Mouse (Mus musculus): ENCODE data around the gene Kmt5c. TPM values are rescaled to one million over a fixed set of nuclear protein-coding genes. Genes with fewer than 3 reads are reported as not detected.
A peak's percentile ranks its signal among the peaks of the same experiment; 100 is the strongest.

The Kmt5c gene
- polyA plus RNA-seq (2014; fragmentation: Nextera tagmentation; extraction: Ambion mirVana) = 88.1 and 89.4 TPM in 2 replicates

GRCm38 (mm10) chr7:4739544-4740275 lies at the start of gene Kmt5c:
TSS of gene Kmt5c (plus strand) at chr7:4740115.
- DNase-seq (ENCODE audit: low spot score) (peak; percentile 95), ATAC-seq (replicated peaks; ENCODE audit: low FRiP score) (peak; percentile 97)
- Histone ChIP-seq H3K9ac (ENCODE audit: low read length) (peak within 1 kb of the TSS; percentile 89), H3K36me3 (ENCODE audit: control insufficient read depth, insufficient read depth, low read length) (no peaks in the 10 kb centered on the region), H3K27ac (ENCODE audit: low read depth, low read length) (peak within 1 kb of the TSS; percentile 86), H3K4me1 (replicated peaks; ENCODE audit: control insufficient read depth, insufficient read depth, low read length) (peaks cover 11% of the 10 kb centered on the region), H3K27me3 (ENCODE audit: control insufficient read depth, insufficient read depth, low read length) (no peaks in the 10 kb centered on the region), H3K4me3 (ENCODE audit: low read depth, low read length) (peak within 1 kb of the TSS; percentile 76), H3K4me2 (ENCODE audit: low read depth, low read length, severe bottlenecking) (peak within 1 kb of the TSS; percentile 92), H3K9me3 (ENCODE audit: control insufficient read depth, low read length) (no peaks in the 10 kb centered on the region)
- under 1% methylated on average over 44 of the region's 44 CpGs for WGBS

- Histone ChIP-seq H3K4me3 (ENCODE audit: low read depth, low read length) (peak within 1 kb of the TSS; percentile 99), H3K4me2 (ENCODE audit: low read depth, low read length, severe bottlenecking) (peak within 1 kb of the TSS; percentile 85), H3K36me3 (ENCODE audit: control insufficient read depth, insufficient read depth, low read length) (no peaks in the 10 kb centered on the region; the same call in 1 of the 2 replicates), H3K27ac (ENCODE audit: low read depth, low read length) (peak within 1 kb of the TSS; percentile 92), H3K4me1 (replicated peaks; ENCODE audit: control insufficient read depth, insufficient read depth, low read length) (peaks cover 4% of the 10 kb centered on the region; the same call in 1 of the 2 replicates), H3K9ac (ENCODE audit: low read length) (peak within 1 kb of the TSS; percentile 100), H3K27me3 (ENCODE audit: control insufficient read depth, insufficient read depth, low read length) (no peaks in the 10 kb centered on the region), H3K9me3 (ENCODE audit: control insufficient read depth, low read length) (no peaks in the 10 kb centered on the region)
- peak; percentile 96 for DNase-seq (ENCODE audit: low spot score)
- peak; percentile 89 for ATAC-seq (replicated peaks; ENCODE audit: low FRiP score)
- WGBS = under 1% methylated on average over 9 of the region's 18 CpGs
Observed at GRCm38 (mm10) chr7:4690387-4690786, 49.5 kb upstream of the Kmt5c start, which contains the start of gene Brsk1. TSS of gene Brsk1 (plus strand) at chr7:4690604.

- Histone ChIP-seq H3K4me3 (ENCODE audit: low read depth, low read length) (peak overlapping the region; percentile 99), H3K27me3 (ENCODE audit: control insufficient read depth, insufficient read depth, low read length) (no peaks in the 10 kb centered on the region), H3K9me3 (ENCODE audit: control insufficient read depth, low read length) (no peaks in the 10 kb centered on the region), H3K9ac (ENCODE audit: low read length) (peak overlapping the region; percentile 100), H3K4me1 (replicated peaks; ENCODE audit: control insufficient read depth, insufficient read depth, low read length) (peaks cover 4% of the 10 kb centered on the region; the same call in 1 of the 2 replicates), H3K4me2 (ENCODE audit: low read depth, low read length, severe bottlenecking) (peak overlapping the region; percentile 85), H3K36me3 (ENCODE audit: control insufficient read depth, insufficient read depth, low read length) (peaks cover 2% of the 10 kb centered on the region; the same call in 1 of the 2 replicates), H3K27ac (ENCODE audit: low read depth, low read length) (peak overlapping the region; percentile 92)
- ATAC-seq (replicated peaks; ENCODE audit: low FRiP score) (peak; percentile 74), DNase-seq (ENCODE audit: low spot score) (peak; percentile 61)
- WGBS = 6% methylated on average over 17 of the region's 35 CpGs
Observed at GRCm38 (mm10) chr7:4690951-4691653, 48.8 kb upstream of the Kmt5c start.

GRCm38 (mm10) chr7:4693004-4693403 lies 46.9 kb upstream of the Kmt5c start:
- H3K27me3 ChIP-seq (ENCODE audit: control insufficient read depth, insufficient read depth, low read length) = no peaks in the 10 kb centered on the region
- no peak overlapping the region for H3K4me2 ChIP-seq (ENCODE audit: low read depth, low read length, severe bottlenecking)
- H3K36me3 ChIP-seq (ENCODE audit: control insufficient read depth, insufficient read depth, low read length) = peaks cover 2% of the 10 kb centered on the region; the same call in 1 of the 2 replicates
- no peak overlapping the region for H3K9ac ChIP-seq (ENCODE audit: low read length)
- no peaks in the 10 kb centered on the region for H3K9me3 ChIP-seq (ENCODE audit: control insufficient read depth, low read length)
- 84% methylated on average over 6 of the region's 6 CpGs for WGBS
- ATAC-seq (replicated peaks; ENCODE audit: low FRiP score) (no peak), DNase-seq (ENCODE audit: low spot score) (no peak)
- H3K4me3 ChIP-seq (ENCODE audit: low read depth, low read length) = no peak overlapping the region
- no peak overlapping the region for H3K27ac ChIP-seq (ENCODE audit: low read depth, low read length)
- H3K4me1 ChIP-seq (replicated peaks; ENCODE audit: control insufficient read depth, insufficient read depth, low read length) = peaks cover 4% of the 10 kb centered on the region; the same call in 1 of the 2 replicates

GRCm38 (mm10) chr7:4702334-4702733 lies 37.6 kb upstream of the Kmt5c start:
- DNase-seq (ENCODE audit: low spot score) = no peak
- H3K27ac ChIP-seq (ENCODE audit: low read depth, low read length) = no peak overlapping the region
- H3K9ac ChIP-seq (ENCODE audit: low read length) = no peak overlapping the region
- H3K27me3 ChIP-seq (ENCODE audit: control insufficient read depth, insufficient read depth, low read length) = no peaks in the 10 kb centered on the region
- 51% methylated on average over 8 of the region's 8 CpGs for WGBS
- no peaks in the 10 kb centered on the region for H3K4me1 ChIP-seq (replicated peaks; ENCODE audit: control insufficient read depth, insufficient read depth, low read length)
- no peak overlapping the region for H3K4me2 ChIP-seq (ENCODE audit: low read depth, low read length, severe bottlenecking)
- H3K4me3 ChIP-seq (ENCODE audit: low read depth, low read length) = no peak overlapping the region
- peaks cover 6% of the 10 kb centered on the region; the same call in 1 of the 2 replicates for H3K36me3 ChIP-seq (ENCODE audit: control insufficient read depth, insufficient read depth, low read length)
- no peaks in the 10 kb centered on the region for H3K9me3 ChIP-seq (ENCODE audit: control insufficient read depth, low read length)
- ATAC-seq (replicated peaks; ENCODE audit: low FRiP score) = no peak

GRCm38 (mm10) chr7:4703195-4703594 lies 36.7 kb upstream of the Kmt5c start:
- no peak overlapping the region for H3K4me2 ChIP-seq (ENCODE audit: low read depth, low read length, severe bottlenecking)
- H3K4me3 ChIP-seq (ENCODE audit: low read depth, low read length) = no peak overlapping the region
- no peak for DNase-seq (ENCODE audit: low spot score)
- no peaks in the 10 kb centered on the region for H3K27me3 ChIP-seq (ENCODE audit: control insufficient read depth, insufficient read depth, low read length)
- no peaks in the 10 kb centered on the region for H3K9me3 ChIP-seq (ENCODE audit: control insufficient read depth, low read length)
- no peak overlapping the region for H3K9ac ChIP-seq (ENCODE audit: low read length)
- H3K27ac ChIP-seq (ENCODE audit: low read depth, low read length) = no peak overlapping the region
- ATAC-seq (replicated peaks; ENCODE audit: low FRiP score) = no peak
- 96% methylated on average over 7 of the region's 7 CpGs for WGBS
- H3K4me1 ChIP-seq (replicated peaks; ENCODE audit: control insufficient read depth, insufficient read depth, low read length) = no peaks in the 10 kb centered on the region
- H3K36me3 ChIP-seq (ENCODE audit: control insufficient read depth, insufficient read depth, low read length) = peaks cover 10% of the 10 kb centered on the region; the same call in 1 of the 2 replicates

- Histone ChIP-seq H3K4me3 (ENCODE audit: low read depth, low read length) (no peak overlapping the region), H3K4me1 (replicated peaks; ENCODE audit: control insufficient read depth, insufficient read depth, low read length) (no peaks in the 10 kb centered on the region), H3K27me3 (ENCODE audit: control insufficient read depth, insufficient read depth, low read length) (no peaks in the 10 kb centered on the region), H3K9ac (ENCODE audit: low read length) (peak overlapping the region; percentile 4; the same call in 1 of the 2 replicates), H3K9me3 (ENCODE audit: control insufficient read depth, low read length) (no peaks in the 10 kb centered on the region), H3K36me3 (ENCODE audit: control insufficient read depth, insufficient read depth, low read length) (peaks cover 12% of the 10 kb centered on the region; the same call in 1 of the 2 replicates), H3K4me2 (ENCODE audit: low read depth, low read length, severe bottlenecking) (no peak overlapping the region), H3K27ac (ENCODE audit: low read depth, low read length) (no peak overlapping the region)
- DNase-seq (ENCODE audit: low spot score) (peak; percentile 75), ATAC-seq (replicated peaks; ENCODE audit: low FRiP score) (no peak)
- 30% methylated on average over 18 of the region's 18 CpGs for WGBS
Observed at GRCm38 (mm10) chr7:4705098-4705497, 34.8 kb upstream of the Kmt5c start.

- Histone ChIP-seq H3K4me3 (ENCODE audit: low read depth, low read length) (no peak overlapping the region), H3K36me3 (ENCODE audit: control insufficient read depth, insufficient read depth, low read length) (peaks cover 14% of the 10 kb centered on the region; the same call in 1 of the 2 replicates), H3K9ac (ENCODE audit: low read length) (no peak overlapping the region), H3K4me1 (replicated peaks; ENCODE audit: control insufficient read depth, insufficient read depth, low read length) (no peaks in the 10 kb centered on the region), H3K4me2 (ENCODE audit: low read depth, low read length, severe bottlenecking) (no peak overlapping the region), H3K27ac (ENCODE audit: low read depth, low read length) (no peak overlapping the region), H3K27me3 (ENCODE audit: control insufficient read depth, insufficient read depth, low read length) (no peaks in the 10 kb centered on the region), H3K9me3 (ENCODE audit: control insufficient read depth, low read length) (no peaks in the 10 kb centered on the region)
- 86% methylated on average over 3 of the region's 3 CpGs for WGBS
- DNase-seq (ENCODE audit: low spot score) (no peak), ATAC-seq (replicated peaks; ENCODE audit: low FRiP score) (no peak)
Observed at GRCm38 (mm10) chr7:4712594-4712993, 27.3 kb upstream of the Kmt5c start.
